Mouse (Mus musculus) liver, embryonic 13.5 days (tissue): Measurements from ENCODE around the gene Slc25a54. TPM values are rescaled to one million over a fixed set of nuclear protein-coding genes. Genes with fewer than 3 reads are reported as not detected.

ENCODE experiments used
- ATAC-seq: fragments of 200-750 bp; cut with Nextera tagmentation; 2 replicates; pipeline ENCODE4 v1.8.0; 2017; ENCODE audit warnings: low read depth, mild to moderate bottlenecking, moderate number of reproducible peaks, moderate library complexity
- DNase-seq: peaks from one replicate; pipeline ENCODE4 v3.0.0; 2022
- H3K27ac ChIP-seq: fragments of 300-500 bp; sonication (generic); 2 replicates; pipeline ENCODE4 v1.5.1; 2015; ENCODE audit warnings: moderate library complexity, mild to moderate bottlenecking, inconsistent platforms
- H3K27me3 ChIP-seq: fragments of 300-500 bp; sonication (generic); 2 replicates; pipeline ENCODE4 v1.6.1; 2015; ENCODE audit warnings: mild to moderate bottlenecking, inconsistent platforms
- H3K36me3 ChIP-seq: fragments of 300-500 bp; sonication (generic); 2 replicates; pipeline ENCODE4 v1.6.1; 2015; ENCODE audit warnings: mild to moderate bottlenecking, inconsistent platforms
- H3K4me1 ChIP-seq: fragments of 300-500 bp; sonication (generic); replicated peaks from 2 replicates; pipeline ENCODE4 v1.6.1; 2015; ENCODE audit warnings: inconsistent platforms
- H3K4me2 ChIP-seq: fragments of 300-500 bp; sonication (generic); 2 replicates; pipeline ENCODE4 v1.6.1; 2015; ENCODE audit warnings: inconsistent platforms, mild to moderate bottlenecking, moderate library complexity
- H3K4me3 ChIP-seq: fragments of 300-500 bp; sonication (generic); replicated peaks from 2 replicates; pipeline ENCODE4 v1.5.1; 2015; ENCODE audit warnings: mild to moderate bottlenecking, inconsistent platforms
- H3K9ac ChIP-seq: fragments of 300-500 bp; sonication (generic); 2 replicates; pipeline ENCODE4 v1.6.1; 2015; ENCODE audit warnings: mild to moderate bottlenecking, inconsistent platforms
- H3K9me3 ChIP-seq: fragments of 300-500 bp; sonication (generic); replicated peaks from 2 replicates; pipeline ENCODE4 v1.6.1; 2016; ENCODE audit warnings: inconsistent platforms
- WGBS: fragments of 180-500 bp; shearing (Covaris S2); methylation state at CpG from one replicate; pipeline ENCODE4 v1.1.7; 2015; ENCODE audit not compliant: insufficient replicate concordance; 5-methylcytosine and 5-hydroxymethylcytosine counted together
- polyA plus RNA-seq: library from polyadenylated mRNA; unstranded; fragments of >200 nt; fragmentation: Nextera tagmentation; extraction: Ambion mirVana; gene quantifications from 2 replicates; pipeline ENCODE4 v1.2.1, GENCODE M21; 2015

Gene Slc25a54
- polyA plus RNA-seq, 1 experiment from 2014 or later = not detected

DNA sequence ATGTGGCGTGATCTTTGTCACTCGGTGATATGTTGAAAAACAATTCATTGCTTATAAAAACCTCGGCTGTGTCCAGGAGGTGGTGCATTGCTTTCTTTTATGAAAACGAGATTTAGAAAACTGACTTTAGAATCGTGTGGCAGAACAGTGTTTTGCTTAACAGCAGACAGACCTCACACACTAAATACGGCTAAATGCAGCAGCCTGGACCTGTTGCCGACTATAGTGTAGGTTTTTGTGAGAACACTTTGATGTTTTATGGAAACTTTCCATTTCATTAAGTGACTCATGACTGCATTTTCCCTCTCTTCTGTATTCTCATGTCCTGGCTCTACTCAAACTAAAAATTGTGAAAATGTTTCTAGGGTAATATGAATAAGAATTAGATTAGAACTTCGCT is 20.4 kb upstream of the Slc25a54 start:
- DNase-seq = no peak
- ATAC-seq = no peak
- no peak overlapping the region for H3K4me2 ChIP-seq
- H3K27ac ChIP-seq = no peak overlapping the region
- no peaks in the 10 kb centered on the region for H3K36me3 ChIP-seq
- H3K9me3 ChIP-seq = no peaks in the 10 kb centered on the region
- no peak overlapping the region for H3K4me3 ChIP-seq
- WGBS = 63% methylated on average over 8 of the region's 8 CpGs
- no peak overlapping the region for H3K9ac ChIP-seq
- no peaks in the 10 kb centered on the region for H3K27me3 ChIP-seq
- H3K4me1 ChIP-seq = no peaks in the 10 kb centered on the region

DNA sequence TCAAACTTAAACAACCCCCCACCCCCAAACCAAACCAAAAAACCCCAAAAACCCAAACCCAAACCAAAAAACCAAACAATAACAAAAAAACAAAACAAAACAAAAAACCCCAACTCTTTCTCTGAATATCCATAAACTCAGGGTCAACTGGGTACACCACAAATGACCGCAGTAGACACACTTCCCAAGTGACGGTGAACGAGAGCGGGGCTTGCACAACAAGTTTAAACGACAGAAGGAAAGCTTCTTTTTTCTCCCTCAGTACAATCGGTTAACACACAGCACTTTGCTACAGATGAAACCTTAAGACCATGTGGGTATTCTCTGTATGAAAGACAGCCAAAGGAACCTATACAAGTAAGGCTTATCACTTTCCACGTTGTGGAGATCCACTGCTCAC is 17.9 kb upstream of the Slc25a54 start:
- Histone ChIP-seq H3K27ac (no peak overlapping the region), H3K4me1 (no peaks in the 10 kb centered on the region), H3K36me3 (no peaks in the 10 kb centered on the region), H3K4me2 (no peak overlapping the region), H3K9ac (no peak overlapping the region), H3K9me3 (no peaks in the 10 kb centered on the region), H3K4me3 (no peak overlapping the region), H3K27me3 (no peaks in the 10 kb centered on the region)
- no peak for ATAC-seq
- 57% methylated on average over 7 of the region's 7 CpGs for WGBS
- no peak for DNase-seq

DNA sequence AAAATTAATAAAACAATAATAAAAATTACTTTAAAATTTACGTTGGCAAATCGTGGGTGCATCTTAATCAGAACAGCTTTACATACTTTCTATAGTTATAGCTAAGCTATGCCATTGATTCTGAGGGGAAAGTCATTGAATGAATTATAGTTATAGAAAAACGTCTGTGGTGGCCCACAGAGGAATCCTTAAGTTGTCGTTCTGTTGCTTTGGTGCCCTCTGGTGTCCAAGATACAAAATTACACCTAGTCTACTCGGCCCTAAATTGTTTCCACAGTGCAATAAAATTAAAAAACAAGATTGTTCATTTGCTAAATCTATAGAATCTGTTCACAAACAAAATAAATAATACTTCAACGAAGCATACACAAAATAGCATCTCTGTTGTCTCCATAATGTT is 17.3 kb upstream of the Slc25a54 start:
- no peak overlapping the region for H3K4me3 ChIP-seq
- H3K27ac ChIP-seq = no peak overlapping the region
- no peaks in the 10 kb centered on the region for H3K36me3 ChIP-seq
- H3K4me2 ChIP-seq = no peak overlapping the region
- H3K4me1 ChIP-seq = no peaks in the 10 kb centered on the region
- H3K9ac ChIP-seq = no peak overlapping the region
- no peaks in the 10 kb centered on the region for H3K9me3 ChIP-seq
- WGBS = under 1% methylated on average over 6 of the region's 6 CpGs
- DNase-seq (no peak), ATAC-seq (no peak)
- H3K27me3 ChIP-seq = no peaks in the 10 kb centered on the region

DNA sequence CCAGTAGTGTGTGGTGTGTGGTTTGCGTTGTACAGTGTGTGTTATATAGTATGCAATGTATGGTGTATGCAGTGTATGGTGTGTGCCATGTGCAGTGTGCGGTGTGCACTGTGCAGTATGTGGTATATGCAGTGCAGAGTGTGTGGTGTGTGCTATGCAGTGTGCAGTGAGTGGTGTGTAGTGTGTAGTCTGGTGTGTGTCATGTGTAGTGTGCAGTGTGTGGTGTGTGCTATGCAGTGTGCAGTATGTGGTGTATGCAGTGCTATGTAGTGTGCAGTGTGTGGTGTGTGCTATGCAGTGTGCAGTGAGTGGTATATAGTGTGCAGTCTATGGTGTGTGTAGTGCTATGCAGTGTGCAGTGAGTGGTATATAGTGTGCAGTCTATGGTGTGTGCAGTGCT is 4.1 kb downstream of the Slc25a54 start:
- Histone ChIP-seq H3K9me3 (no peaks in the 10 kb centered on the region), H3K4me3 (no peak overlapping the region), H3K4me2 (no peak overlapping the region), H3K27me3 (no peaks in the 10 kb centered on the region), H3K27ac (no peak overlapping the region), H3K36me3 (no peaks in the 10 kb centered on the region), H3K4me1 (no peaks in the 10 kb centered on the region), H3K9ac (no peak overlapping the region)
- DNase-seq (no peak), ATAC-seq (no peak)
- 60% methylated on average over 2 of the region's 2 CpGs for WGBS

DNA sequence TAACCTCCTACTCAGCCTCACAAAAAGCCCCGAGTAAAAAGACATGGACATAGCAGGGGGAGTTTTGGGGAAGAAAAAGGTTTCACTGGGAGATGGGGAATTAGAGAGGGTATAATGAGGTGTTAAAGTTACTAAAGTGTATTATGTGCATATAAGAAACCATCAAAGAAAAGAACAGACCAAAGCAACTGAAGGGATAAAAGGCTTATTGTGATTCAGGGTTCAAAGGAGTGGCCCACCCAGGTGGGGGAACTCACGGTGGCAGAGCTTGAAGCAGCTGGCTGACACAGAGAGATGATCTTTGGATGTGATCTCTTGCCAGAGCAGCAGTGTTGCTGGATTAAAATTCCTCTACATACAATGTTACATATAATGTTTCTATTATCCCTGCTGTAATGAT is 8.2 kb downstream of the Slc25a54 start:
- WGBS = 18% methylated on average over 2 of the region's 2 CpGs
- no peak for ATAC-seq
- H3K27me3 ChIP-seq = no peaks in the 10 kb centered on the region
- DNase-seq = no peak
- H3K4me1 ChIP-seq = no peaks in the 10 kb centered on the region
- H3K4me2 ChIP-seq = no peak overlapping the region
- no peak overlapping the region for H3K9ac ChIP-seq
- no peaks in the 10 kb centered on the region for H3K36me3 ChIP-seq
- no peaks in the 10 kb centered on the region for H3K9me3 ChIP-seq
- H3K27ac ChIP-seq = no peak overlapping the region
- H3K4me3 ChIP-seq = no peak overlapping the region

DNA sequence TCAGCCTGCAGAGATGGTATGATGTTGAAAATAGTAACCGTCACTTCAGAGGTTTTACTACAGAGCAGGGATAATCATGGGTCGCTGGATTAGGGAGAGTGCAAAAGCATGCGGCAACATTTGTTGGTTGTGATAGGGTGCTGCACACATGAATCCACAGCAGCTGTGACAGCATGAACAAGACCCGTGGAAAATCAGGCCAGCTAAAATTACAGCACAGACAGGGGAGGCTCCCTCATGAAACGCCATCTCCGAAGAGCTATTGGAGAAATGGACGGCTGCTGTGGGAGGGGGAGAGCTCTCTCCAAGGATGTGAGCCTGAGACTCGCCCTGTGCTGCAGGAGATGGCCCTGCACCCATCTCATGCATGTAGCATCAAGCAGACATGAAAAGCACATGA is 24.4 kb downstream of the Slc25a54 start:
- Histone ChIP-seq H3K36me3 (no peaks in the 10 kb centered on the region), H3K4me1 (no peaks in the 10 kb centered on the region), H3K9ac (no peak overlapping the region), H3K9me3 (no peaks in the 10 kb centered on the region), H3K27me3 (no peaks in the 10 kb centered on the region), H3K4me3 (no peak overlapping the region), H3K4me2 (no peak overlapping the region), H3K27ac (no peak overlapping the region)
- DNase-seq = no peak
- WGBS = 66% methylated on average over 8 of the region's 8 CpGs
- no peak for ATAC-seq

DNA sequence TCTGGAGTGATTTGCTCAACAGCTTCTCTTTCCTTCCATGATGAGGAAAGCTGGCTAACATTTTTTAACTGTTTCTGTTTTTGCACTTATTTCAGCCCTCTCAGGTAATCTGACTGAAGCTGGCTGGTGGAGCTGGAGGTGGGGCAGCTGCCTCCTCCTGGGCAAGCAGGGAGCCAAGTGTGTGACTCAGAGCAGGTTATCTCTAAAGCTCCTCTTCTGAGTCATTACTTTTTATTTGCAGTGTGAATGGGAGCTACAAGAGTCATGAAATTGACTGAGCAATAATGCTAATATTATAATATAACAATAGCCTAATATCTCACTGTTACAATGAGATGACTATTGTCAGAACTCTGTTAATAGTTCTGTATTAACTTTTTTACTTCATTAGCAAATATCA is 36.9 kb downstream of the Slc25a54 start:
- 0 out of 2 replicates have a peak, but pooled peaks cover 8% of the 10 kb centered on the region for H3K9me3 ChIP-seq
- no peaks in the 10 kb centered on the region for H3K27me3 ChIP-seq
- no peak for DNase-seq
- no peak overlapping the region for H3K9ac ChIP-seq
- no peak overlapping the region for H3K27ac ChIP-seq
- no peak overlapping the region for H3K4me3 ChIP-seq
- no peaks in the 10 kb centered on the region for H3K36me3 ChIP-seq
- H3K4me2 ChIP-seq = no peak overlapping the region
- ATAC-seq = no peak
- no peaks in the 10 kb centered on the region for H3K4me1 ChIP-seq

DNA sequence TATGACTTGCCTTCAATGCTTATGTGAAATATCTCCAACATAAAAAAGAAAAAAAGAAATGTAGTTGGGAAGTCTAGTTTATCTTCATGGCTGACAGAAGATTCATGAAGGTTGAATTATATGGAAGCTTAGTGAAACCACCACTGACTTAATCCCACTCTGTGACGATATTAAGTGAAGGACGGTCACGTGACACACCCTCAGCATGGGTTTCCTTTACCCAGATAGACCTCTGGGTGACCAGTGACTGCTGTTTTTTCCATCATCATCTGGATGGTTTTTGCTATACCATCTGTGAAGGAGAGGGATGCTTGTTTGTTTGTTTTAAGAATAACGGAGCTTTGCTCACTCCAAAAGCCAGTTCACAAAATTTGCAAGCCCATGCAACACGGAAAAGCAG is 39.3 kb downstream of the Slc25a54 start:
- Histone ChIP-seq H3K4me1 (peaks cover 14% of the 10 kb centered on the region), H3K4me2 (no peak overlapping the region), H3K27me3 (no peaks in the 10 kb centered on the region), H3K9me3 (0 out of 2 replicates have a peak, but pooled peaks cover 2% of the 10 kb centered on the region), H3K36me3 (no peaks in the 10 kb centered on the region), H3K27ac (no peak overlapping the region), H3K4me3 (no peak overlapping the region), H3K9ac (no peak overlapping the region)
- no peak for DNase-seq
- 69% methylated on average over 5 of the region's 5 CpGs for WGBS
- no peak for ATAC-seq

DNA sequence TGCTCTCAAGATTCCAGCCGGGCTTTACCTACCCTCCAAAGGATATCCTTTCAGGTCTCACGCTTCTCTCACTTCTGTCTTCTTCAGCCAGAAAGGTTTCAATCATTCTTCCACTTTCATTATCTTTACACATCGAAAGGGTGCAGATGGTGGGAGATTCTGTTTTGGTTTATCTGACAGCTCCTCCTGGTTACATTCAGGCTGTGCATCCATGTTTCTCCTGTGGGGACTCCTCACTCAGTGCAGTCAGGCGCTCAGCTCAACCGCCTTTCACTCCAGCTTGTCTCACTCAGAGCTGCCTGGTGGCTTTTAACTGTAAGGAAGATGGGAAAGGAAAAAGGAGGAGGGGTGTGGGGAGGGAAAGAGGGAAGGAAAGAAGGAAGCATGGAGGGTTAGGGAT is 39.7 kb downstream of the Slc25a54 start:
- WGBS = 68% methylated on average over 5 of the region's 5 CpGs
- Histone ChIP-seq H3K36me3 (no peaks in the 10 kb centered on the region), H3K27me3 (no peaks in the 10 kb centered on the region), H3K9ac (no peak overlapping the region), H3K9me3 (no peaks in the 10 kb centered on the region), H3K4me1 (peaks cover 14% of the 10 kb centered on the region), H3K4me2 (no peak overlapping the region), H3K4me3 (no peak overlapping the region), H3K27ac (no peak overlapping the region)
- DNase-seq (no peak), ATAC-seq (no peak)

DNA sequence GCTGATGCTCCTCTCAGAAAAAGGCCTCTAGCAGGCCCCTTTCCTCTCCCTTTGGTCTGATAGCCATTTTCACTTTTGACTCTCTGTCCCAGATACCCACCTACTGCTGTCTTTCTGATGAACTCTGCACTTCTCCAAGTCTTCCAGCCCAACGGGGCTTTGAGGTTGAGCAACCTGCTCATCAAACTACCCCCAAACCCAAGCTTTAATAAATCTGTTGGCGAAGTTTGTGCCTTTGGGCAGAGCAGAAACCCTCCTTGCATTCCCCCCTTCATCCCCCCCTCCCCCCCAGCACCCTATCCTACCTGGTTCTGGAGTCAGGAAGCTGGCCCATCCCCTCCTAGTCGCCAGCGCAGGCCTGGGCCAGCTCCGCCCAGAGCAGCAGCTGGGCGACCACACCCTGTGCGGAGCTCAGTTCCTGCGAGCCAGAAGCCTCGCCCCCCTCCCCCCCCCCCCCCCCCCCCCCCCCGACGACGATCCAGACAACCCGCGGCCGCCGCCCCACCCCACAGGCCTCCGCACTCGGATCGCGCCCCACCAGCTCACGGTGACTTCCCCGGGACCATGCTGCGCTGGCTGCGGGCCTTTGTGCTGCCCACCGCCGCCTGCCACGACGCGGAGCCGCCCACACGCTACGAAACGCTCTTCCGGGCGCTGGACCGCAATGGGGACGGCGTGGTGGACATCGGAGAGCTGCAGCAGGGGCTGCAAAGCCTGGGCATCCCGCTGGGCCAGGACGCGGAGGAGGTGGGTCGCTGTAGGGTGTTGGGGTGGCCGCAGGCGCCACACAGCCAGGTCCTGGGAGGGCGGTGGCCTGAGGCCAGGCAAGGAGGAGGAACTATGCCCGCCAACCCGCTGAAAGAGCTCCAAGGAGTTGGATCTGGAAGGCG is 42.6 kb downstream of the Slc25a54 start, which contains the start of gene Slc25a24:
Gene Slc25a24 (plus strand): TSS at position 509 of the 890 bp plus-strand sequence.
- Histone ChIP-seq H3K4me1 (peaks cover 19% of the 10 kb centered on the region), H3K4me2 (peak within 1 kb of the TSS; percentile 83), H3K27ac (peak within 1 kb of the TSS; percentile 8), H3K4me3 (peak within 1 kb of the TSS; percentile 69), H3K9me3 (no peaks in the 10 kb centered on the region), H3K9ac (peak within 1 kb of the TSS; percentile 73), H3K27me3 (no peaks in the 10 kb centered on the region), H3K36me3 (no peaks in the 10 kb centered on the region)
- 1% methylated on average over 37 of the region's 49 CpGs for whole genome bisulfite sequencing
- peak; percentile 87 for ATAC-seq
- peak; percentile 20 for DNase-seq

DNA sequence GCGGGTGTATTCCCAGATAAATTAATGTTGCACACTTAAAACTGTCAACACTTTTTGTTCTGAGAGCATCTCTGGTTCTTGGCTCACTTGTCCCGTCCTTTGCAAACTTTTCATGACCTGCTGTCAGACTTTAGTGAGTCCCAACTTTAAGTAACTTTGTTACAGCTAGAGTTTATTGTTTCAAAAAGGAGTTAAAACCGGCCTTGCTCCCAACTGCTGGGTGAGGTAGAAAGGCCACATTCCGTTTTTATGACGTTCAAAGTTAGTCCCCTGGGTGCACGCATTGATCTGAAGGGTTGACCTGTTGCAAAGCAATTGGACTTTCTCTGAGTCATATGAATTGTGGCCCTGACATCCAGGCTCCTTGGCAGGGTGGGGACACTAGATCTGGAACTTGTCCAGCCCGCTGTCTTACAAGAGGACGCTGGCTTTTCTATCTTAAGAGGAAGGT is 43.3 kb downstream of the Slc25a54 start:
- H3K4me2 ChIP-seq = peak overlapping the region; percentile 83
- DNase-seq (no peak), ATAC-seq (no peak)
- no peaks in the 10 kb centered on the region for H3K27me3 ChIP-seq
- H3K9me3 ChIP-seq = no peaks in the 10 kb centered on the region
- H3K36me3 ChIP-seq = no peaks in the 10 kb centered on the region
- H3K9ac ChIP-seq = peak overlapping the region; percentile 73
- peak overlapping the region; percentile 8 for H3K27ac ChIP-seq
- H3K4me1 ChIP-seq = peaks cover 19% of the 10 kb centered on the region
- peak overlapping the region; percentile 69 for H3K4me3 ChIP-seq
- 10% methylated on average over 8 of the region's 8 CpGs for WGBS

DNA sequence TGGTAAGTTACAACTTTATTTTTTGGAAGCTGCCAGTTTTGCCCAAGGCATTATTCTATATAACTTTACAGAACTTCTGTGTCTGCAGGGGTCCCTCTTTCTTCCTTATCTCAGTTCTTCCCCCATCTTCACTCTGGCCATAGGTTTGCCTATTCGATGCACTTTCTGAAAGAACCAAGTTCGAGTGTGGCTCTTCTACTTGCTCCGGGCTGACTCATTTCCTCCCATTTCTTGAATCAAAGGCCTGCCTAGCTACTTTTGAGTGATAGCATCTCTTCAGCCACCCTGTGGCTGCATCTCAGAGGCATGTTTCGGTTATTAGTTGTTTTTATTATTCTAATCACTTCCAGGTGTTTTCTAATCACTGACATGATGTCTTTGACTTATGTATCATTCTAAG is 43.8 kb downstream of the Slc25a54 start:
- H3K4me2 ChIP-seq = peak overlapping the region; percentile 83
- H3K4me3 ChIP-seq = 0 out of 2 replicates have a peak overlapping the region, but pooled peaks have one; percentile 69
- H3K4me1 ChIP-seq = peaks cover 19% of the 10 kb centered on the region
- DNase-seq (no peak), ATAC-seq (no peak)
- H3K27me3 ChIP-seq = no peaks in the 10 kb centered on the region
- H3K27ac ChIP-seq = no peak overlapping the region
- no peak overlapping the region for H3K9ac ChIP-seq
- no peaks in the 10 kb centered on the region for H3K9me3 ChIP-seq
- H3K36me3 ChIP-seq = no peaks in the 10 kb centered on the region
- WGBS = 16% methylated on average over 4 of the region's 4 CpGs
